Mouse (Mus musculus): ENCODE results near the gene Sh3tc1. TPM values are rescaled to one million over a fixed set of nuclear protein-coding genes. Genes with fewer than 3 reads are reported as not detected.
A peak's percentile ranks its signal among the peaks of the same experiment; 100 is the strongest.

Gene Sh3tc1
- polyA plus RNA-seq, 2 experiments, result 2.9 to 5.2 TPM

GRCm38 (mm10) chr5:35728957-35729460 lies 10.8 kb downstream of the Sh3tc1 start:
- Histone ChIP-seq H3K36me3 (ENCODE audit: control insufficient read depth, insufficient read depth, low read length) (no peaks in the 10 kb centered on the region), H3K4me2 (replicated peaks; ENCODE audit: low read depth, low read length, severe bottlenecking) (no peak overlapping the region), H3K27ac (replicated peaks; ENCODE audit: low read depth, low read length) (peak overlapping the region; percentile 55), H3K27me3 (ENCODE audit: control insufficient read depth, insufficient read depth, low read length) (no peaks in the 10 kb centered on the region), H3K9ac (ENCODE audit: low read depth, low read length, severe bottlenecking) (peak overlapping the region; percentile 25; the same call in 1 of the 2 replicates), H3K9me3 (ENCODE audit: control insufficient read depth, low read length) (no peaks in the 10 kb centered on the region), H3K4me1 (ENCODE audit: control insufficient read depth, insufficient read depth, low read length) (0 out of 2 replicates have a peak, but pooled peaks cover 3% of the 10 kb centered on the region), H3K4me3 (replicated peaks; ENCODE audit: low read length) (0 out of 2 replicates have a peak overlapping the region, but pooled peaks have one; percentile 5)
- TF ChIP-seq POLR2A (IDR thresholded peaks at IDR 0.05; ENCODE audit: borderline replicate concordance, extremely low read depth, insufficient read depth, insufficient read length), result no peak
- WGBS, result 31% methylated on average over 11 of the region's 11 CpGs
- DNase-seq (ENCODE audit: low spot score) (peak; percentile 26), ATAC-seq (ENCODE audit: low FRiP score, low read depth) (peak; percentile 50; the same call in 1 of the 2 replicates)

GRCm38 (mm10) chr5:35728344-35728956 lies 11.3 kb downstream of the Sh3tc1 start:
- Histone ChIP-seq H3K36me3 (ENCODE audit: control insufficient read depth, insufficient read depth, low read length) (no peaks in the 10 kb centered on the region), H3K27ac (replicated peaks; ENCODE audit: low read depth, low read length) (peak overlapping the region; percentile 55; the same call in 1 of the 2 replicates), H3K4me1 (ENCODE audit: control insufficient read depth, insufficient read depth, low read length) (0 out of 2 replicates have a peak, but pooled peaks cover 3% of the 10 kb centered on the region), H3K4me2 (replicated peaks; ENCODE audit: low read depth, low read length, severe bottlenecking) (no peak overlapping the region), H3K4me3 (replicated peaks; ENCODE audit: low read length) (0 out of 2 replicates have a peak overlapping the region, but pooled peaks have one; percentile 5), H3K9me3 (ENCODE audit: control insufficient read depth, low read length) (no peaks in the 10 kb centered on the region), H3K27me3 (ENCODE audit: control insufficient read depth, insufficient read depth, low read length) (no peaks in the 10 kb centered on the region), H3K9ac (ENCODE audit: low read depth, low read length, severe bottlenecking) (peak overlapping the region; percentile 25; the same call in 1 of the 2 replicates)
- WGBS, result 83% methylated on average over 12 of the region's 12 CpGs
- no peak for DNase-seq (ENCODE audit: low spot score)
- ATAC-seq (ENCODE audit: low FRiP score, low read depth), result no peak
- TF ChIP-seq POLR2A (IDR thresholded peaks at IDR 0.05; ENCODE audit: borderline replicate concordance, extremely low read depth, insufficient read depth, insufficient read length), result no peak

DNA sequence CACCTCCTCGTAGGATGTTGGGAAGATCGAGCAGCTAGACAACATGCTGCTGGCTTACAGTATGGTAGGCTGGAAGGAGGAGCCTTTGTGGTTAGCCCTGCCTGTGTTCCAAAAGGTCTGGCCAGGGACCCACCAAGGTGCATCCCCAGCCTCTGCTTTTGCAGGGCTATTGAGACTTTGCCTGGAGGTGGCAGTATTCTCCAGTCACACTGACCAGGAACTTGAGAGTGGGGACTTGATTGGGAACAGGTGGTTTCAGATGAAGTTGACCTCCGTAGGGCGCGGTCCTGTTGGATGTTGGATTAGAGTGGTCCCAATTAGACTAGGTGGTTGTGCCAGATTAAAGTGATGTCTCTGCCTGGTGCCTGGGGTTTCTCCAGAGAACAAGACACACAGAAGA lies 12.3 kb downstream of the Sh3tc1 start:
- Histone ChIP-seq H3K27ac (replicated peaks; ENCODE audit: low read depth, low read length) (no peak overlapping the region), H3K4me1 (ENCODE audit: control insufficient read depth, insufficient read depth, low read length) (0 out of 2 replicates have a peak, but pooled peaks cover 3% of the 10 kb centered on the region), H3K27me3 (ENCODE audit: control insufficient read depth, insufficient read depth, low read length) (no peaks in the 10 kb centered on the region), H3K9me3 (ENCODE audit: control insufficient read depth, low read length) (no peaks in the 10 kb centered on the region), H3K4me3 (replicated peaks; ENCODE audit: low read length) (no peak overlapping the region), H3K9ac (ENCODE audit: low read depth, low read length, severe bottlenecking) (no peak overlapping the region), H3K4me2 (replicated peaks; ENCODE audit: low read depth, low read length, severe bottlenecking) (no peak overlapping the region), H3K36me3 (ENCODE audit: control insufficient read depth, insufficient read depth, low read length) (no peaks in the 10 kb centered on the region)
- WGBS, result 70% methylated on average over 5 of the region's 5 CpGs
- ATAC-seq (ENCODE audit: low FRiP score, low read depth), result no peak
- DNase-seq (ENCODE audit: low spot score), result no peak
- no peak for TF ChIP-seq POLR2A (IDR thresholded peaks at IDR 0.05; ENCODE audit: borderline replicate concordance, extremely low read depth, insufficient read depth, insufficient read length)

GRCm38 (mm10) chr5:35725840-35726239 lies 13.9 kb downstream of the Sh3tc1 start:
- Histone ChIP-seq H3K27me3 (ENCODE audit: control insufficient read depth, insufficient read depth, low read length) (no peaks in the 10 kb centered on the region), H3K9ac (ENCODE audit: low read depth, low read length, severe bottlenecking) (no peak overlapping the region), H3K4me3 (replicated peaks; ENCODE audit: low read length) (no peak overlapping the region), H3K27ac (replicated peaks; ENCODE audit: low read depth, low read length) (no peak overlapping the region), H3K36me3 (ENCODE audit: control insufficient read depth, insufficient read depth, low read length) (no peaks in the 10 kb centered on the region), H3K9me3 (ENCODE audit: control insufficient read depth, low read length) (no peaks in the 10 kb centered on the region), H3K4me1 (ENCODE audit: control insufficient read depth, insufficient read depth, low read length) (0 out of 2 replicates have a peak, but pooled peaks cover 3% of the 10 kb centered on the region), H3K4me2 (replicated peaks; ENCODE audit: low read depth, low read length, severe bottlenecking) (no peak overlapping the region)
- no peak for DNase-seq (ENCODE audit: low spot score)
- ATAC-seq (ENCODE audit: low FRiP score, low read depth), result no peak
- 80% methylated on average over 3 of the region's 3 CpGs for WGBS
- no peak for TF ChIP-seq POLR2A (IDR thresholded peaks at IDR 0.05; ENCODE audit: borderline replicate concordance, extremely low read depth, insufficient read depth, insufficient read length)

DNA sequence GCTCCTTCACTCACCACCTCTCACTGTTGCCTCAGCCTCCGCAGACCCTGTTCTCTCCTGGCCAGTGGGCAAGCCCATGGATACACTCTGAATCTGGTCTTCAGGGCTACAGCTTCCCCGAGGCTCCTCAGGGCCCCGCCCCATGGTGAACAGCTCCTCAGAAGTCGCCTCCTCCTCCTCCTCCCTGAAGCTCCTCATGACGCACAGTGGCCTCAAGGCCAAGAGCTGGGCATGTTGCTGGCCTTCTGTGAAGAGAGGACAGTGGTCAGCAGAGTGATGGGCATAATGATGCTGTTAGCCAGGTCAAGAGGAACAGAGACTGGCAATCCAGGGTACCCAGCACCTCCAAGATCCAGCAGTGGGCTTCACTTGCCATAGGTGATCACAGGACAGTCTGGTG lies 15.9 kb downstream of the Sh3tc1 start:
- TF ChIP-seq POLR2A (IDR thresholded peaks at IDR 0.05; ENCODE audit: borderline replicate concordance, extremely low read depth, insufficient read depth, insufficient read length), result no peak
- WGBS, result 80% methylated on average over 5 of the region's 5 CpGs

More for the DNA sequence above, 15.9 kb downstream of the Sh3tc1 start:
- Histone ChIP-seq H3K27me3 (ENCODE audit: control insufficient read depth, insufficient read depth, low read length) (no peaks in the 10 kb centered on the region), H3K4me1 (ENCODE audit: control insufficient read depth, insufficient read depth, low read length) (0 out of 2 replicates have a peak, but pooled peaks cover 2% of the 10 kb centered on the region), H3K36me3 (ENCODE audit: control insufficient read depth, insufficient read depth, low read length) (no peaks in the 10 kb centered on the region), H3K27ac (replicated peaks; ENCODE audit: low read depth, low read length) (no peak overlapping the region), H3K9me3 (ENCODE audit: control insufficient read depth, low read length) (no peaks in the 10 kb centered on the region), H3K9ac (ENCODE audit: low read depth, low read length, severe bottlenecking) (no peak overlapping the region), H3K4me3 (replicated peaks; ENCODE audit: low read length) (no peak overlapping the region), H3K4me2 (replicated peaks; ENCODE audit: low read depth, low read length, severe bottlenecking) (no peak overlapping the region)
- DNase-seq (ENCODE audit: low spot score) (no peak), ATAC-seq (ENCODE audit: low FRiP score, low read depth) (no peak)
